Mouse (Mus musculus): ENCODE measurements around the gene Fat3.

The Fat3 gene

GRCm38 (mm10) chr9:15869456-15869855 is 631.6 kb downstream of the Fat3 start:
- DNase-seq (ENCODE audit: low spot score), result no peak

- no peak for DNase-seq (ENCODE audit: low spot score)
Observed at GRCm38 (mm10) chr9:15866280-15867072, 634.6 kb downstream of the Fat3 start.

- no peak for DNase-seq (ENCODE audit: low spot score)
Observed at GRCm38 (mm10) chr9:15861402-15861801, 639.7 kb downstream of the Fat3 start.

Data from urinary bladder, postnatal 25 days (tissue).